Mouse (Mus musculus) thymus, postnatal 36 days (tissue): Measurements from ENCODE around the gene Ift52.
"Not testable (repeated sequence)": the region's sequence is repeated elsewhere in the genome, so short reads cannot be mapped to it uniquely, and the experiment has no call there.

Experiments
- DNase-seq, 2 experiments: peaks; one replicate each; pipeline ENCODE4 v3.0.0; 2022; ENCODE audit warnings: mixed read lengths in 2 of 2

The Ift52 gene

GRCm38 (mm10) chr2:163031757-163032156 is 14.6 kb downstream of the Ift52 start:
- DNase-seq = no peak

- DNase-seq = no peak
These were observed 15.5 kb downstream of the Ift52 start for GRCm38 (mm10) chr2:163032622-163033021.

- DNase-seq = no peak
These were observed 22.8 kb downstream of the Ift52 start for GRCm38 (mm10) chr2:163039940-163040339.

- peak; percentile 64 to 65 for DNase-seq
These were observed 31.0 kb downstream of the Ift52 start for GRCm38 (mm10) chr2:163048125-163048524.

- no peak for DNase-seq
These were observed 32.0 kb downstream of the Ift52 start for GRCm38 (mm10) chr2:163049116-163049515.

- DNase-seq = no peak
These were observed 34.5 kb downstream of the Ift52 start for GRCm38 (mm10) chr2:163051691-163052090.

GRCm38 (mm10) chr2:163052101-163052500 is 34.9 kb downstream of the Ift52 start:
- DNase-seq = no peak

GRCm38 (mm10) chr2:163052826-163053225 is 35.7 kb downstream of the Ift52 start:
- DNase-seq = no peak

GRCm38 (mm10) chr2:163054335-163054840 is 37.2 kb downstream of the Ift52 start, which contains the start of gene Mybl2:
TSS of gene Mybl2 (plus strand) at chr2:163054687.
- DNase-seq = peak; percentile 94 to 96

GRCm38 (mm10) chr2:163054891-163055494 is 37.8 kb downstream of the Ift52 start:
- DNase-seq = peak in 1 of 2 experiments; percentile 9

- DNase-seq = no peak
These were observed 38.6 kb downstream of the Ift52 start for GRCm38 (mm10) chr2:163055715-163056114.

GRCm38 (mm10) chr2:163056584-163056983 is 39.4 kb downstream of the Ift52 start:
- no peak for DNase-seq

GRCm38 (mm10) chr2:163058981-163059380 is 41.8 kb downstream of the Ift52 start:
- DNase-seq = not testable (repeated sequence)

- DNase-seq = no peak
These were observed 43.5 kb downstream of the Ift52 start for GRCm38 (mm10) chr2:163060630-163061029.

- DNase-seq = no peak
These were observed 44.3 kb downstream of the Ift52 start for GRCm38 (mm10) chr2:163061203-163062118.

GRCm38 (mm10) chr2:163062119-163062508 is 45.0 kb downstream of the Ift52 start:
- no peak for DNase-seq

- DNase-seq = no peak
These were observed 49.2 kb downstream of the Ift52 start for GRCm38 (mm10) chr2:163066326-163066725.

- no peak for DNase-seq
These were observed 50.1 kb downstream of the Ift52 start for GRCm38 (mm10) chr2:163067233-163067632.

GRCm38 (mm10) chr2:163070213-163070612 is 53.1 kb downstream of the Ift52 start:
- DNase-seq = no peak

GRCm38 (mm10) chr2:163071590-163071989 is 54.4 kb downstream of the Ift52 start:
- DNase-seq = no peak

- DNase-seq = no peak
These were observed 56.0 kb downstream of the Ift52 start for GRCm38 (mm10) chr2:163073023-163073757.

GRCm38 (mm10) chr2:163074006-163074405 is 56.9 kb downstream of the Ift52 start:
- no peak for DNase-seq

- no peak for DNase-seq
These were observed 57.7 kb downstream of the Ift52 start for GRCm38 (mm10) chr2:163074808-163075207.
